Mouse (Mus musculus) CH12.LX (cell line): Measurements from ENCODE around the gene Tmem131l. TPM values are rescaled to one million over a fixed set of nuclear protein-coding genes. Genes with fewer than 3 reads are reported as not detected.

Experiments used
- DNase-seq: peaks from one replicate; pipeline ENCODE4 v3.0.0-alpha.2; 2013; ENCODE audit errors: extremely low read depth
- H3K27ac ChIP-seq: 2 replicates; pipeline ENCODE4 v1.5.1; 2012; ENCODE audit warnings: low read depth, mild to moderate bottlenecking, control low read depth, moderate library complexity; ENCODE audit not compliant: insufficient read depth
- H3K27me3 ChIP-seq: replicated peaks from 2 replicates; pipeline ENCODE3; 2012; ENCODE audit warnings: inconsistent platforms
- H3K36me3 ChIP-seq, 2 experiments: replicated peaks in 1 of 2; 2 replicates each; pipeline versions ENCODE3 to v1.6.1; 2012; ENCODE audit warnings: inconsistent platforms in 1 of 2, low read length in 1 of 2, mild to moderate bottlenecking in 1 of 2, mixed read lengths in 1 of 2, moderate library complexity in 1 of 2; ENCODE audit not compliant: control insufficient read depth in 1 of 2, insufficient read depth in 1 of 2
- H3K4me1 ChIP-seq, 2 experiments: 2 replicates each; pipeline ENCODE4 v1.6.1; 2012; ENCODE audit warnings: inconsistent platforms in 1 of 2, moderate library complexity in 1 of 2; ENCODE audit not compliant: insufficient read depth in 2 of 2, control insufficient read depth in 1 of 2
- H3K4me2 ChIP-seq: 2 replicates; pipeline ENCODE4 v1.6.1; 2012; ENCODE audit warnings: low read depth, mild to moderate bottlenecking, control low read depth; ENCODE audit not compliant: poor library complexity, insufficient read depth, severe bottlenecking
- H3K4me3 ChIP-seq, 3 experiments: fragments of 150-350 bp in 1 of 3; sonication (generic) in 1 of 3; replicated peaks in 1 of 3; 2 replicates each; pipeline versions ENCODE3 to v1.5.1; 2011 to 2012; ENCODE audit warnings: low read depth in 2 of 3, low read length in 2 of 3, mild to moderate bottlenecking in 2 of 3, moderate library complexity in 2 of 3, control low read depth in 1 of 3, improper control_type of control experiment in 1 of 3, inconsistent platforms in 1 of 3, mixed read lengths in 1 of 3; ENCODE audit not compliant: poor library complexity in 1 of 3
- H3K79me2 ChIP-seq: replicated peaks from 2 replicates; pipeline ENCODE4 v1.6.1; 2012; ENCODE audit warnings: mild to moderate bottlenecking, moderate library complexity; ENCODE audit not compliant: control insufficient read depth, poor library complexity, insufficient read depth, severe bottlenecking; ENCODE audit errors: extremely low read depth
- H3K9ac ChIP-seq: 2 replicates; pipeline ENCODE4 v1.6.1; 2012; ENCODE audit warnings: low read depth, mild to moderate bottlenecking, control low read depth, moderate library complexity; ENCODE audit not compliant: insufficient read depth
- H3K9me3 ChIP-seq: replicated peaks from 2 replicates; pipeline ENCODE3; 2012; ENCODE audit warnings: low read length, inconsistent platforms, mixed read lengths
- BHLHE40 ChIP-seq: IDR thresholded peaks from 2 replicates; pipeline ENCODE4 v1.6.1; 2011; ENCODE audit warnings: mild to moderate bottlenecking, low read depth, low read length, improper control_type of control experiment
- CHD1 ChIP-seq: IDR thresholded peaks from 2 replicates; pipeline ENCODE4 v1.6.1; 2012; ENCODE audit warnings: low read depth, low read length, improper control_type of control experiment, inconsistent platforms
- CTCF ChIP-seq, 2 experiments: IDR thresholded peaks in 1 of 2; conservative IDR thresholded peaks in 1 of 2; 2 replicates each; pipeline ENCODE4 v1.5.1; 2011 to 2012; ENCODE audit warnings: low read depth in 2 of 2, low read length in 2 of 2, improper control_type of control experiment in 1 of 2, inconsistent platforms in 1 of 2, mild to moderate bottlenecking in 1 of 2, moderate library complexity in 1 of 2
- E2F4 ChIP-seq: IDR thresholded peaks from 2 replicates; pipeline ENCODE4 v1.6.1; 2011; ENCODE audit warnings: low read depth, low read length, improper control_type of control experiment; ENCODE audit not compliant: insufficient replicate concordance
- GABPA ChIP-seq: IDR thresholded peaks from 2 replicates; pipeline ENCODE4 v1.6.1; 2012; ENCODE audit warnings: low read depth, low read length, improper control_type of control experiment, inconsistent platforms; ENCODE audit not compliant: insufficient replicate concordance
- HCFC1 ChIP-seq: IDR thresholded peaks from 2 replicates; pipeline ENCODE4 v1.6.1; 2012; ENCODE audit warnings: low read depth, mild to moderate bottlenecking, inconsistent platforms, low read length, improper control_type of control experiment
- MAX ChIP-seq: IDR thresholded peaks from 2 replicates; pipeline ENCODE4 v1.6.1; 2011; ENCODE audit warnings: low read length, improper control_type of control experiment
- MAZ ChIP-seq: IDR thresholded peaks from 2 replicates; pipeline ENCODE4 v1.6.1; 2012; ENCODE audit warnings: low read depth, mild to moderate bottlenecking, inconsistent platforms, low read length, improper control_type of control experiment, moderate library complexity
- MEF2A ChIP-seq: IDR thresholded peaks from 2 replicates; pipeline ENCODE4 v1.6.1; 2014; ENCODE audit warnings: low read depth, mild to moderate bottlenecking, inconsistent platforms, low read length, improper control_type of control experiment, borderline replicate concordance
- MXI1 ChIP-seq: IDR thresholded peaks from 2 replicates; pipeline ENCODE4 v1.6.1; 2011; ENCODE audit warnings: mild to moderate bottlenecking, low read depth, low read length, improper control_type of control experiment
- MYC ChIP-seq: IDR thresholded peaks from 2 replicates; pipeline ENCODE4 v1.6.1; 2011; ENCODE audit warnings: low read depth, mild to moderate bottlenecking, improper control_type of control experiment, low read length
- RAD21 ChIP-seq: IDR thresholded peaks from 2 replicates; pipeline ENCODE4 v1.6.1; 2011; ENCODE audit warnings: low read depth, mild to moderate bottlenecking, low read length, improper control_type of control experiment, moderate library complexity
- RCOR1 ChIP-seq: conservative IDR thresholded peaks from 2 replicates; pipeline ENCODE4 v1.6.1; 2012; ENCODE audit warnings: low read depth, mild to moderate bottlenecking, inconsistent platforms, low read length, improper control_type of control experiment
- SMC3 ChIP-seq: IDR thresholded peaks from 2 replicates; pipeline ENCODE4 v1.6.1; 2011; ENCODE audit warnings: low read depth, low read length, improper control_type of control experiment
- TBP ChIP-seq: conservative IDR thresholded peaks from 2 replicates; pipeline ENCODE4 v1.6.1; 2011; ENCODE audit warnings: low read depth, low read length, improper control_type of control experiment
- TCF12 ChIP-seq: IDR thresholded peaks from 2 replicates; pipeline ENCODE4 v1.6.1; 2014; ENCODE audit warnings: low read depth, mild to moderate bottlenecking, inconsistent platforms, low read length, improper control_type of control experiment
- UBTF ChIP-seq: IDR thresholded peaks from 2 replicates; pipeline ENCODE4 v1.6.1; 2012; ENCODE audit warnings: low read depth, mild to moderate bottlenecking, inconsistent platforms, low read length, improper control_type of control experiment, moderate library complexity
- USF1 ChIP-seq: IDR thresholded peaks from 2 replicates; pipeline ENCODE4 v1.6.1; 2014; ENCODE audit warnings: low read depth, mild to moderate bottlenecking, inconsistent platforms, low read length, improper control_type of control experiment
- ZKSCAN1 ChIP-seq: IDR thresholded peaks from 2 replicates; pipeline ENCODE4 v1.6.1; 2012; ENCODE audit warnings: low read depth, inconsistent platforms, low read length, improper control_type of control experiment, borderline replicate concordance
- ZMIZ1 ChIP-seq: IDR thresholded peaks from 2 replicates; pipeline ENCODE4 v1.6.1; 2012; ENCODE audit warnings: low read depth, mild to moderate bottlenecking, inconsistent platforms, low read length, improper control_type of control experiment
- ZNF384 ChIP-seq: IDR thresholded peaks from 2 replicates; pipeline ENCODE4 v1.6.1; 2012; ENCODE audit warnings: low read depth, low read length, improper control_type of control experiment, inconsistent platforms
- dilution Hi-C: fragments of 300-500 bp; cut with MboI; formaldehyde crosslinking; loops from 2 replicates; pipeline ENCODE4 v1.14.3; 2020; ENCODE audit warnings: low sequenced_read_pairs; ENCODE audit not compliant: extremely low pct_unique_long_range_greater_than_20kb, extremely low pct_ligation_motif_present
- in situ Hi-C: fragments of 300-500 bp; cut with MboI; formaldehyde crosslinking; loops from 3 replicates; pipeline ENCODE4 v1.14.3; 2019; ENCODE audit warnings: low sequenced_read_pairs, low pct_ligation_motif_present, low pct_unique_long_range_greater_than_20kb, mixed read lengths
- polyA plus RNA-seq: library from polyadenylated mRNA; unstranded; fragments of >175 nt; gene quantifications from 2 replicates; pipeline ENCODE4 v1.2.1, GENCODE M21; 2012; ENCODE audit warnings: low read depth; ENCODE audit not compliant: insufficient read length
- total RNA-seq, 2 experiments: library from RNA; depleted of rRNA; stranded (reverse); fragments of 300-350 nt in 1 of 2; fragments of >200 nt in 1 of 2; gene quantifications; 2 replicates each; pipeline ENCODE4 v1.2.3; 2012 to 2014

Gene Tmem131l
- total and polyA plus RNA-seq, 3 experiments: 32.7 to 89.7 (median 37.1) TPM

DNA sequence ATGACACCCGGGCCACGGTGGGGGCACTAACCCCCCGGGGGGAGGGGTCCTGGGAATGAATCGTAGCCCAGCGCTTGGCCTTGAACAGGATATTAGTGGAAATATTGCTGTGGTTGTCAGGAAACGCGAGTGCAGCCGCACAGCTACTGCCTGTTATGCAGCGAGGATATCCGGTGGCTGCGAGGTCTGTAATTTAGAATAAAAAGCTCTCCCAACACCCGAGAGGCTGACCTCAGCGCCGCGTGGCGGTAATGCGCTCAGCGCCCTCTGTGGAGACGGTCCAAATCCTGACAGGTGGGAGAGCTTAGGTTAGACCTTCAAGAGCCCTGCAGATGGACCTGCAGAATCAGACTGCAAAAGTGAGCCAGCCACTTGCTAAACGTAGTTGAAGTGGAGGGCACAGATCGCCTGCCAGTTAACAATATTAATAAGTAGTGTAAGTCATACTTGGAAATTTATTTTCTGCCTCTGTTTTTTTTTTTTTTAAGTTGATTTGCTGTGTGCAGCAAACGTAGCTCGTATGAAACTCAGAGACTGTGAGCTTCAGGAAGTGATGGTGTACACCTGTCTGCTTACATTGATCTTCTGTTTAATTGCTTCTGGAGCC lies 604 bp upstream of the Tmem131l start:
- no peak for TF ChIP-seq CHD1
- TF ChIP-seq RAD21: peak; percentile 52
- no peak for TF ChIP-seq ZMIZ1
- no peak; the same call in 1 of the 2 replicates for TF ChIP-seq TCF12
- TF ChIP-seq MAZ: no peak
- no peak for TF ChIP-seq GABPA
- TF ChIP-seq HCFC1: no peak
- no peak for TF ChIP-seq ZKSCAN1
- TF ChIP-seq RCOR1: no peak
- TF ChIP-seq UBTF: peak; percentile 66; the same call in 1 of the 2 replicates
- peak; percentile 61; the same call in 1 of the 2 replicates for TF ChIP-seq SMC3
- peak; percentile 45; the same call in 1 of the 2 replicates for TF ChIP-seq MXI1
- peak; percentile 52 for TF ChIP-seq MAX
- peak in 1 of 2 experiments; percentile 62; a peak in 2 of 4 replicates for TF ChIP-seq CTCF (conservative IDR thresholded peaks at IDR 0.05 in 1 of 2, IDR thresholded peaks at IDR 0.05 in 1 of 2; ENCODE audit: low read depth in 2 of 2, low read length in 2 of 2)
- TF ChIP-seq MYC: peak; percentile 94
- TF ChIP-seq ZNF384: peak; percentile 78
- TF ChIP-seq BHLHE40: peak; percentile 6
- TF ChIP-seq MEF2A: no peak
- no peak for TF ChIP-seq USF1
- TF ChIP-seq TBP: no peak
- no peak for TF ChIP-seq E2F4
- Histone ChIP-seq H3K36me3 (peaks cover 0 to 8% of the 10 kb centered on the region in 2 experiments), H3K27ac (peak overlapping the region; percentile 52), H3K4me2 (peak overlapping the region; percentile 46; the same call in 1 of the 2 replicates), H3K79me2 (peaks cover 3% of the 10 kb centered on the region), H3K4me3 (peak overlapping the region; percentile 24 to 61 (median 52)), H3K9ac (peak overlapping the region; percentile 52), H3K9me3 (no peaks in the 10 kb centered on the region), H3K4me1 (peaks cover 14 to 38% of the 10 kb centered on the region in 2 experiments), H3K27me3 (no peaks in the 10 kb centered on the region)
- dilution Hi-C loops (no loop called here), in situ Hi-C loops (no loop called here)
- peak; percentile 73 for DNase-seq
